Mouse (Mus musculus): ENCODE data around the gene Ccdc167. TPM values are rescaled to one million over a fixed set of nuclear protein-coding genes. Genes with fewer than 3 reads are reported as not detected.

The Ccdc167 gene
- polyA plus RNA-seq, 1 experiment from 2014 or later = 4.6 TPM

DNA sequence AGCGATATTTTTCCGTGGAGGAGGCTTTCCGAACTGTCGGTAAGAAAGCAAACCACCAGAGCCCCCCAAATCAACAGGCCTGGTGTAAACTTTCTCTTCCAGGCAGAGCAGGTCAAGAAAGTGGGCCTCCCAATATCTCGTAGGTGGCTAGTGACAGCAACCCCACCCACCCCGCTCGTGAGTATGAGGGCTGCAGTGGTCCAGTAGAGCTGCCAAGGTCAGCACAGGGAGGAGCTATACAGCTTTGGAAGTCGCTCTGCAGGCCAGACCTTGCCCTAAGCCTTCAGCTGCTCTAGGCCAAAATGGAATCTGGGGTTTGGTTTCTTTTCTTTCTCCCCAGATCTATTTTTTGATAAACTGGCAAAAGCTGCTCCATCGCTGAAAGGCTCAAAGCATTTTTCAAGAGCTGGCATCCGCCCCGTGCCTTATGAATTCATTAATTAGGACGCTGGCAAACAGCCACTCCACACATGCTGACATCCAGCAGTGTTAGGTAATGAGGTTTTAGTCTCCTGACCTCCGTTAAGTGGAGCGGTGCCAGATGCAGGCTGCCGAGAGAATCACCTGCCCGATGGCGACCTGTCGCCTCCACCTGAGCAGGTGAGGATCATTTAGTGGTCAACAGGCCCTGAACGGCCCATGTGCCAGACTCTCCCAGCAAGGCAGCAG is 5.6 kb downstream of the Ccdc167 start:
- TF ChIP-seq EP300 (IDR thresholded peaks at IDR 0.05; ENCODE audit: low read depth) (no peak), CTCF (IDR thresholded peaks at IDR 0.05; ENCODE audit: low read depth) (no peak)
- Histone ChIP-seq H3K27ac (ENCODE audit: low read depth) (no peak overlapping the region), H3K4me2 (ENCODE audit: low read depth, low read length) (no peak overlapping the region), H3K36me3 (replicated peaks; ENCODE audit: insufficient read depth, low read length) (no peaks in the 10 kb centered on the region), H3K9ac (replicated peaks) (no peak overlapping the region), H3K4me1 (ENCODE audit: insufficient read depth) (peaks cover 9% of the 10 kb centered on the region), H3K4me3 (ENCODE audit: low read depth, low read length) (no peak overlapping the region), H3K9me3 (ENCODE audit: low read length) (no peaks in the 10 kb centered on the region), H3K27me3 (ENCODE audit: insufficient read depth, low read length) (no peaks in the 10 kb centered on the region)
- ATAC-seq (peak; percentile 59), DNase-seq (peak; percentile 48)
- WGBS (ENCODE audit: insufficient replicate concordance) = 71% methylated on average over 19 of the region's 19 CpGs

DNA sequence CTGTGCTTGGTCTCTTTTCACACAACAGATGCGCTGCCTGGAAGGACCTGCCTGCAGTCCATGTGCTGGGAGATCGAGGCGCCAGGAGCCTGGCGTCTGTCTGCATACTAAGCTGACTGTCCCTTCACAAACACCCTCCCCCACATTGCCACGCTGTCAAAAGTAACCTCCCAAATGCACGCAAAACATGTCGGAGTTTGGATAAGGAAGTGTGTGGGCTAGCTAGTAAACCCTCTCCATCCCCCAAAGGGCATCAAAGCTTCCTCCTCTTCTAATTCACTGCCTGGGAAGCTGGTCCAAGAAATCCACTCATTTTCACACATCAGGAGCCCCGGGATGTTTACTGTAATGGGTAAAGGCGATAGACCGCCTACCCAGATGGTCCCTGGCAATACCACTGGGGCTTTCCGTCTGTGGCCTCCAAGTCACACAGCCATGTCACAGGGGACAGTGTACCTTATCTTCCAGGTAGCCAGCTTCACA is 6.2 kb downstream of the Ccdc167 start:
- Histone ChIP-seq H3K27ac (ENCODE audit: low read depth) (no peak overlapping the region), H3K27me3 (ENCODE audit: insufficient read depth, low read length) (no peaks in the 10 kb centered on the region), H3K9me3 (ENCODE audit: low read length) (no peaks in the 10 kb centered on the region), H3K4me2 (ENCODE audit: low read depth, low read length) (no peak overlapping the region), H3K9ac (replicated peaks) (no peak overlapping the region), H3K36me3 (replicated peaks; ENCODE audit: insufficient read depth, low read length) (no peaks in the 10 kb centered on the region), H3K4me3 (ENCODE audit: low read depth, low read length) (no peak overlapping the region), H3K4me1 (ENCODE audit: insufficient read depth) (peaks cover 5% of the 10 kb centered on the region; the same call in 1 of the 2 replicates)
- WGBS (ENCODE audit: insufficient replicate concordance) = 74% methylated on average over 11 of the region's 11 CpGs
- ATAC-seq (no peak), DNase-seq (no peak)
- TF ChIP-seq CTCF (IDR thresholded peaks at IDR 0.05; ENCODE audit: low read depth) (no peak), EP300 (IDR thresholded peaks at IDR 0.05; ENCODE audit: low read depth) (no peak)

- WGBS (ENCODE audit: insufficient replicate concordance) = 46% methylated on average over 5 of the region's 5 CpGs
- TF ChIP-seq CTCF (IDR thresholded peaks at IDR 0.05; ENCODE audit: low read depth) = no peak
- TF ChIP-seq EP300 (IDR thresholded peaks at IDR 0.05; ENCODE audit: low read depth) = no peak
- Histone ChIP-seq H3K4me2 (ENCODE audit: low read depth, low read length) (no peak overlapping the region), H3K9ac (replicated peaks) (peak overlapping the region; percentile 16; the same call in 1 of the 2 replicates), H3K27ac (ENCODE audit: low read depth) (no peak overlapping the region), H3K27me3 (ENCODE audit: insufficient read depth, low read length) (no peaks in the 10 kb centered on the region), H3K36me3 (replicated peaks; ENCODE audit: insufficient read depth, low read length) (peaks cover 7% of the 10 kb centered on the region), H3K4me3 (ENCODE audit: low read depth, low read length) (no peak overlapping the region), H3K9me3 (ENCODE audit: low read length) (no peaks in the 10 kb centered on the region), H3K4me1 (ENCODE audit: insufficient read depth) (peaks cover 5% of the 10 kb centered on the region; the same call in 1 of the 2 replicates)
- DNase-seq (no peak), ATAC-seq (no peak)
These were observed 8.1 kb downstream of the Ccdc167 start for GRCm38 (mm10) chr17:29708783-29709182.

DNA sequence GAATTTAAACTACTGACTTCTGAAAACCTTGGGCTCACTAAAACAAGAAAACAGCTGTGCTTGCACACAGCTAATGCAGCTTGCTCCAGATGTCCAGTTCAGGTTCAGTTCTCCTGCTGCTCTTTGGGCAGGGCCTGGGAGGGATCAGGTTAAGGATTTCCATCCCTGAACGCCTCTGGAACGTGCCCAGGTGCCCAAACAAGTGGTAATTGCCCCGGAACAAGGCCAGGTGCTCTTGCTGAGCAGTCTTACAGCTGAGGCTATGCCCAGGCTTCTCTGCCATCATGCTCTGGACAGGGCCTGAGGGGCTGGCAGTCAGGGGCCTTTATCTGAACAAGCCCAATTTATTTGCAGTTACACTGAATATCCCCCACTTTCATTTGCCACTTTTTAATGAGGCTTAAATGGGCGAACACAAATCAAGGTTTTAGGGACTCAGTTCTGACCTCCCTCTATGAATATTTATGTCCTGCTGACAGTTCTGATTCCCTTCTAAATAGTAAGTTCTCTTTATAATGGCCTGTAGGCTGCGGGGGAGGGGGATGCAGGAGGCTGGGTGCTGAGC is 9.8 kb downstream of the Ccdc167 start:
- H3K27me3 ChIP-seq (ENCODE audit: insufficient read depth, low read length) = no peaks in the 10 kb centered on the region
- H3K9me3 ChIP-seq (ENCODE audit: low read length) = no peaks in the 10 kb centered on the region
- peaks cover 5% of the 10 kb centered on the region; the same call in 1 of the 2 replicates for H3K4me1 ChIP-seq (ENCODE audit: insufficient read depth)
- H3K4me2 ChIP-seq (ENCODE audit: low read depth, low read length) = no peak overlapping the region
- TF ChIP-seq EP300 (IDR thresholded peaks at IDR 0.05; ENCODE audit: low read depth) (no peak), CTCF (IDR thresholded peaks at IDR 0.05; ENCODE audit: low read depth) (no peak)
- ATAC-seq (no peak), DNase-seq (no peak)
- H3K36me3 ChIP-seq (replicated peaks; ENCODE audit: insufficient read depth, low read length) = peaks cover 22% of the 10 kb centered on the region
- H3K9ac ChIP-seq (replicated peaks) = no peak overlapping the region
- H3K4me3 ChIP-seq (ENCODE audit: low read depth, low read length) = no peak overlapping the region
- 78% methylated on average over 5 of the region's 5 CpGs for WGBS (ENCODE audit: insufficient replicate concordance)
- no peak overlapping the region for H3K27ac ChIP-seq (ENCODE audit: low read depth)

DNA sequence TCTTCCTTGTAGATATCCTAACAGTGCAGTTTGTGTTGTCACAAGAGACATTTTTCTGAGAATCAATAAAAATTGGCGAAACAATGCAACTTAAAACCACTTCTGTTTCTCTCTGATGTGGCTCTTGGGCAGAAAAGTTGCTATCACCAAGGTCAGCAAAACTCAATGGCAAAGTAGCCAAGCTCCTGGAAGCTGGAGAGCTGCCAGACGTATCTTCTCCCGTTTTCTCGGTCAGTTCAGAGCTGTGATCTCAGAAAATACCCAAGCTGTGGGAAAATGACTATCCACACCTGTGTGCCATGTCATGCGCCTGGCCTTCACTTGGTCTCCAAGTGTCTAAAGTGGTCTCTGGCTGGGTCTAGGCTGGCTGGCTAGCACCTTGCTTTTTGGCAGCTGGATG is 11.0 kb downstream of the Ccdc167 start:
- H3K9me3 ChIP-seq (ENCODE audit: low read length) = no peaks in the 10 kb centered on the region
- H3K4me2 ChIP-seq (ENCODE audit: low read depth, low read length) = no peak overlapping the region
- H3K4me1 ChIP-seq (ENCODE audit: insufficient read depth) = peaks cover 4% of the 10 kb centered on the region; the same call in 1 of the 2 replicates
- H3K4me3 ChIP-seq (ENCODE audit: low read depth, low read length) = no peak overlapping the region
- no peak overlapping the region for H3K27ac ChIP-seq (ENCODE audit: low read depth)
- TF ChIP-seq CTCF (IDR thresholded peaks at IDR 0.05; ENCODE audit: low read depth) (no peak), EP300 (IDR thresholded peaks at IDR 0.05; ENCODE audit: low read depth) (no peak)
- ATAC-seq = no peak
- DNase-seq = no peak
- H3K9ac ChIP-seq (replicated peaks) = no peak overlapping the region
- H3K36me3 ChIP-seq (replicated peaks; ENCODE audit: insufficient read depth, low read length) = peaks cover 34% of the 10 kb centered on the region
- no peaks in the 10 kb centered on the region for H3K27me3 ChIP-seq (ENCODE audit: insufficient read depth, low read length)
- WGBS (ENCODE audit: insufficient replicate concordance) = 79% methylated on average over 5 of the region's 5 CpGs

DNA sequence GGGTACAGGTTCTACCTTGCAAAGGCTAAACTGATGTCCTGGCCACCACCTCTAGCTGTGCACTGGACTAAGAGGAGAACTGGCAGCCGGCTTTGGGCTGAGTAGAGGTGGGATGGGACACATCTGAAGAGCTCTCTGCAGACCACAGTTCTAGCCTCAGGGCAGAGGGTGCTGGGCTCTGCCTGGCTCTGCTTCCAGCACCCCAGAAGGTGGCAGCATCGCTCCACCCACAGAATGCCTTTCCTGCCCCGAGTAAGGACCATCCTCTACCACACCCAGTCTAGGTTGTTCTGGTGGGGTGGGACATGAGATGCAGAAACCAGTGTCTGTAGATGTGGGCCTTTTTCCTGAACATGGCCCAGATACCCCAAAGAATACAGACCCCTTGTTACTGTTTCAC is 12.1 kb downstream of the Ccdc167 start:
- Histone ChIP-seq H3K36me3 (replicated peaks; ENCODE audit: insufficient read depth, low read length) (peaks cover 45% of the 10 kb centered on the region), H3K27ac (ENCODE audit: low read depth) (no peak overlapping the region), H3K27me3 (ENCODE audit: insufficient read depth, low read length) (no peaks in the 10 kb centered on the region), H3K4me2 (ENCODE audit: low read depth, low read length) (no peak overlapping the region), H3K9me3 (ENCODE audit: low read length) (no peaks in the 10 kb centered on the region), H3K9ac (replicated peaks) (no peak overlapping the region), H3K4me3 (ENCODE audit: low read depth, low read length) (no peak overlapping the region), H3K4me1 (ENCODE audit: insufficient read depth) (0 out of 2 replicates have a peak, but pooled peaks cover 2% of the 10 kb centered on the region)
- WGBS (ENCODE audit: insufficient replicate concordance) = 46% methylated on average over 3 of the region's 3 CpGs
- ATAC-seq (peak; percentile 56), DNase-seq (peak; percentile 66)
- TF ChIP-seq CTCF (IDR thresholded peaks at IDR 0.05; ENCODE audit: low read depth) (peak; percentile 86), EP300 (IDR thresholded peaks at IDR 0.05; ENCODE audit: low read depth) (no peak)

All from liver, postnatal 0 days (tissue).